Mouse (Mus musculus) embryonic facial prominence, embryonic 14.5 days (tissue): ENCODE results near the gene Elfn1. TPM values are rescaled to one million over a fixed set of nuclear protein-coding genes. Genes with fewer than 3 reads are reported as not detected.
A peak's percentile ranks its signal among the peaks of the same experiment; 100 is the strongest.

ENCODE experiments used
- ATAC-seq: fragments of 200-750 bp; cut with Nextera tagmentation; 2 replicates; pipeline ENCODE4 v1.8.0; 2017; ENCODE audit warnings: low read depth, moderate number of reproducible peaks, moderate TSS enrichment
- DNase-seq: peaks from one replicate; pipeline ENCODE4 v3.0.0-alpha.2; 2015; ENCODE audit warnings: low spot score
- H3K27ac ChIP-seq: fragments of 300-500 bp; sonication (generic); replicated peaks from 2 replicates; pipeline ENCODE4 v1.5.1; 2014; ENCODE audit warnings: low read depth, mild to moderate bottlenecking, low read length, moderate library complexity
- H3K27me3 ChIP-seq: fragments of 300-500 bp; sonication (generic); replicated peaks from 2 replicates; pipeline ENCODE4 v1.6.1; 2014; ENCODE audit warnings: low read length; ENCODE audit not compliant: control insufficient read depth, insufficient read depth
- H3K36me3 ChIP-seq: fragments of 300-500 bp; sonication (generic); 2 replicates; pipeline ENCODE4 v1.6.1; 2014; ENCODE audit warnings: low read length, mixed read lengths; ENCODE audit not compliant: control insufficient read depth, insufficient read depth
- H3K4me1 ChIP-seq: fragments of 300-500 bp; sonication (generic); 2 replicates; pipeline ENCODE4 v1.6.1; 2014; ENCODE audit warnings: antibody characterized with exemption, low read length; ENCODE audit not compliant: control insufficient read depth, insufficient read depth
- H3K4me2 ChIP-seq: fragments of 300-500 bp; sonication (generic); 2 replicates; pipeline ENCODE4 v1.6.1; 2014; ENCODE audit warnings: low read depth, mild to moderate bottlenecking, low read length, moderate library complexity, mixed read lengths
- H3K4me3 ChIP-seq: fragments of 300-500 bp; sonication (generic); 2 replicates; pipeline ENCODE4 v1.5.1; 2014; ENCODE audit warnings: low read depth, mild to moderate bottlenecking, low read length
- H3K9ac ChIP-seq: fragments of 300-500 bp; sonication (generic); 2 replicates; pipeline ENCODE4 v1.6.1; 2014; ENCODE audit warnings: low read depth, mild to moderate bottlenecking, low read length, moderate library complexity, mixed read lengths
- H3K9me3 ChIP-seq: fragments of 300-500 bp; sonication (generic); 2 replicates; pipeline ENCODE4 v1.6.1; 2016; ENCODE audit warnings: low read length; ENCODE audit not compliant: control insufficient read depth
- WGBS: fragments of 180-500 bp; shearing (Covaris S2); extraction: QIAGEN DNeasy Blood & Tissue Kit; methylation state at CpG from one replicate; pipeline ENCODE4 v1.1.7; 2014; 5-methylcytosine and 5-hydroxymethylcytosine counted together
- polyA plus RNA-seq: library from polyadenylated mRNA; unstranded; fragments of >200 nt; fragmentation: Nextera tagmentation; extraction: Ambion mirVana; gene quantifications from 2 replicates; pipeline ENCODE4 v1.2.1, GENCODE M21; 2014

Elfn1 gene
- polyA plus RNA-seq, 1 experiment from 2014 or later, result 1.3 TPM

GRCm38 (mm10) chr5:139908243-139908810, 584 bp downstream of the Elfn1 start:
- no peak for ATAC-seq
- Histone ChIP-seq H3K4me2 (peak overlapping the region; percentile 94), H3K4me3 (peak overlapping the region; percentile 58), H3K9ac (peak overlapping the region; percentile 55), H3K9me3 (no peaks in the 10 kb centered on the region), H3K27ac (no peak overlapping the region), H3K36me3 (no peaks in the 10 kb centered on the region), H3K27me3 (peaks cover 76% of the 10 kb centered on the region), H3K4me1 (peaks cover 9% of the 10 kb centered on the region; the same call in 1 of the 2 replicates)
- no peak for DNase-seq
- WGBS, result 1% methylated on average over 36 of the region's 78 CpGs

- Histone ChIP-seq H3K36me3 (no peaks in the 10 kb centered on the region), H3K9me3 (no peaks in the 10 kb centered on the region), H3K27ac (no peak overlapping the region), H3K4me1 (peaks cover 9% of the 10 kb centered on the region; the same call in 1 of the 2 replicates), H3K4me3 (peak overlapping the region; percentile 58), H3K27me3 (peaks cover 83% of the 10 kb centered on the region), H3K4me2 (peak overlapping the region; percentile 94), H3K9ac (peak overlapping the region; percentile 55)
- ATAC-seq (no peak), DNase-seq (no peak)
- WGBS, result 0% methylated on average over 34 of the region's 50 CpGs
Measured at GRCm38 (mm10) chr5:139908811-139909627, 1.3 kb downstream of the Elfn1 start.

- 2% methylated on average over 29 of the region's 29 CpGs for WGBS
Measured at GRCm38 (mm10) chr5:139909710-139910550, 2.2 kb downstream of the Elfn1 start.

GRCm38 (mm10) chr5:139910755-139911300, 3.1 kb downstream of the Elfn1 start:
- peaks cover 97% of the 10 kb centered on the region for H3K27me3 ChIP-seq
- WGBS, result 17% methylated on average over 3 of the region's 3 CpGs

More at GRCm38 (mm10) chr5:139909710-139910550, 2.2 kb downstream of the Elfn1 start:
- DNase-seq, result no peak
- Histone ChIP-seq H3K36me3 (no peaks in the 10 kb centered on the region), H3K27me3 (peaks cover 92% of the 10 kb centered on the region), H3K4me3 (peak overlapping the region; percentile 58), H3K4me2 (peak overlapping the region; percentile 94), H3K9me3 (no peaks in the 10 kb centered on the region), H3K27ac (no peak overlapping the region), H3K9ac (no peak overlapping the region), H3K4me1 (peaks cover 9% of the 10 kb centered on the region; the same call in 1 of the 2 replicates)
- ATAC-seq, result no peak

GRCm38 (mm10) chr5:139911506-139911905, 3.8 kb downstream of the Elfn1 start:
- no peak for DNase-seq
- no peak for ATAC-seq
- H3K4me3 ChIP-seq, result peak overlapping the region; percentile 55
- H3K9ac ChIP-seq, result no peak overlapping the region
- WGBS, result 3% methylated on average over 19 of the region's 19 CpGs
- H3K4me1 ChIP-seq, result peaks cover 9% of the 10 kb centered on the region; the same call in 1 of the 2 replicates
- no peaks in the 10 kb centered on the region for H3K36me3 ChIP-seq
- peaks cover 97% of the 10 kb centered on the region for H3K27me3 ChIP-seq
- peak overlapping the region; percentile 96 for H3K4me2 ChIP-seq
- H3K9me3 ChIP-seq, result no peaks in the 10 kb centered on the region
- no peak overlapping the region for H3K27ac ChIP-seq

More at GRCm38 (mm10) chr5:139910755-139911300, 3.1 kb downstream of the Elfn1 start:
- no peak overlapping the region for H3K4me3 ChIP-seq
- H3K4me1 ChIP-seq, result peaks cover 9% of the 10 kb centered on the region; the same call in 1 of the 2 replicates
- H3K4me2 ChIP-seq, result peak overlapping the region; percentile 94
- H3K9ac ChIP-seq, result no peak overlapping the region
- ATAC-seq (no peak), DNase-seq (no peak)
- no peaks in the 10 kb centered on the region for H3K9me3 ChIP-seq
- H3K27ac ChIP-seq, result no peak overlapping the region
- H3K36me3 ChIP-seq, result no peaks in the 10 kb centered on the region

GRCm38 (mm10) chr5:139912121-139912771, 4.5 kb downstream of the Elfn1 start:
- WGBS, result under 1% methylated on average over 24 of the region's 64 CpGs
- peak overlapping the region; percentile 62 for H3K9ac ChIP-seq
- H3K27me3 ChIP-seq, result peaks cover 91% of the 10 kb centered on the region
- H3K27ac ChIP-seq, result no peak overlapping the region
- no peaks in the 10 kb centered on the region for H3K36me3 ChIP-seq
- H3K4me2 ChIP-seq, result peak overlapping the region; percentile 96
- peaks cover 9% of the 10 kb centered on the region; the same call in 1 of the 2 replicates for H3K4me1 ChIP-seq
- peak overlapping the region; percentile 55 for H3K4me3 ChIP-seq
- no peak for DNase-seq
- no peaks in the 10 kb centered on the region for H3K9me3 ChIP-seq
- ATAC-seq, result peak; percentile 10; the same call in 1 of the 2 replicates

- Histone ChIP-seq H3K9me3 (0 out of 2 replicates have a peak, but pooled peaks cover 6% of the 10 kb centered on the region), H3K4me2 (no peak overlapping the region), H3K4me1 (no peaks in the 10 kb centered on the region), H3K27ac (no peak overlapping the region), H3K4me3 (no peak overlapping the region), H3K27me3 (no peaks in the 10 kb centered on the region), H3K9ac (no peak overlapping the region), H3K36me3 (no peaks in the 10 kb centered on the region)
- DNase-seq (no peak), ATAC-seq (no peak)
- 60% methylated on average over 11 of the region's 11 CpGs for WGBS
Measured at GRCm38 (mm10) chr5:139921666-139922065, 13.9 kb downstream of the Elfn1 start.
